Mouse (Mus musculus) C2C12 (cell line): Measurements from ENCODE around the gene Kat2a.

Experiments
- CTCF ChIP-seq: IDR thresholded peaks from one replicate; pipeline ENCODE4 v1.5.1; 2011; ENCODE audit not compliant: control insufficient read depth, insufficient read depth, insufficient read length
- MYOD1 ChIP-seq: IDR thresholded peaks from one replicate; pipeline ENCODE4 v1.6.1; 2011; ENCODE audit warnings: low read depth; ENCODE audit not compliant: control insufficient read depth, insufficient read length

GRCm38 (mm10) chr11:100718866-100719265 lies 6.6 kb upstream of the Kat2a start:
- no peak for TF ChIP-seq CTCF
- no peak for TF ChIP-seq MYOD1
